Mouse (Mus musculus) midbrain, embryonic 16.5 days (tissue): ENCODE data around the gene Cfl2. TPM values are rescaled to one million over a fixed set of nuclear protein-coding genes. Genes with fewer than 3 reads are reported as not detected.
"Not testable (repeated sequence)": the region's sequence is repeated elsewhere in the genome, so short reads cannot be mapped to it uniquely, and the experiment has no call there.

Experiments used
- ATAC-seq: fragments of 200-750 bp; cut with Nextera tagmentation; 2 replicates; pipeline ENCODE4 v1.8.0; 2017; ENCODE audit warnings: moderate TSS enrichment
- H3K27ac ChIP-seq: fragments of 300-500 bp; sonication (generic); 2 replicates; pipeline ENCODE4 v1.5.1; 2014; ENCODE audit warnings: mild to moderate bottlenecking, low read length, mixed read lengths
- H3K27me3 ChIP-seq: fragments of 300-500 bp; sonication (generic); 2 replicates; pipeline ENCODE4 v1.6.1; 2014; ENCODE audit warnings: low read depth, low read length, mixed read lengths; ENCODE audit not compliant: control insufficient read depth, insufficient read depth
- H3K36me3 ChIP-seq: fragments of 300-500 bp; sonication (generic); 2 replicates; pipeline ENCODE4 v1.6.1; 2014; ENCODE audit warnings: mild to moderate bottlenecking, low read length, moderate library complexity, mixed read lengths; ENCODE audit not compliant: control insufficient read depth, insufficient read depth
- H3K4me1 ChIP-seq: fragments of 300-500 bp; sonication (generic); 2 replicates; pipeline ENCODE4 v1.6.1; 2014; ENCODE audit warnings: mild to moderate bottlenecking, low read length, mixed read lengths; ENCODE audit not compliant: control insufficient read depth, insufficient read depth
- H3K4me2 ChIP-seq: fragments of 300-500 bp; sonication (generic); 2 replicates; pipeline ENCODE4 v1.6.1; 2014; ENCODE audit warnings: mild to moderate bottlenecking, low read length, mixed read lengths
- H3K4me3 ChIP-seq: fragments of 300-500 bp; sonication (generic); 2 replicates; pipeline ENCODE4 v1.5.1; 2014; ENCODE audit warnings: low read depth, mild to moderate bottlenecking, low read length, moderate library complexity, mixed read lengths
- H3K9ac ChIP-seq: fragments of 300-500 bp; sonication (generic); 2 replicates; pipeline ENCODE4 v1.6.1; 2014; ENCODE audit warnings: low read depth, low read length, mixed read lengths
- H3K9me3 ChIP-seq: fragments of 300-500 bp; sonication (generic); replicated peaks from 2 replicates; pipeline ENCODE4 v1.6.1; 2014; ENCODE audit warnings: mild to moderate bottlenecking, low read length, mixed read lengths; ENCODE audit not compliant: control insufficient read depth, poor library complexity, severe bottlenecking
- WGBS: fragments of 180-500 bp; shearing (Covaris S2); extraction: QIAGEN DNeasy Blood & Tissue Kit; methylation state at CpG from one replicate; pipeline ENCODE4 v1.1.7; 2014; 5-methylcytosine and 5-hydroxymethylcytosine counted together
- polyA plus RNA-seq: library from polyadenylated mRNA; unstranded; fragments of >200 nt; fragmentation: Nextera tagmentation; extraction: Ambion mirVana; gene quantifications from 2 replicates; pipeline ENCODE4 v1.2.1, GENCODE M21; 2015

The Cfl2 gene
- polyA plus RNA-seq: 273 and 279 TPM in 2 replicates

GRCm38 (mm10) chr12:54862606-54863535 lies at the start of gene Cfl2:
Cfl2 (minus strand) TSS chr12:54862877.
- Histone ChIP-seq H3K4me2 (peak within 1 kb of the TSS; percentile 81), H3K27me3 (no peaks in the 10 kb centered on the region), H3K9me3 (no peaks in the 10 kb centered on the region), H3K4me1 (peaks cover 14% of the 10 kb centered on the region), H3K27ac (peak within 1 kb of the TSS; percentile 98), H3K36me3 (peaks cover 6% of the 10 kb centered on the region), H3K9ac (peak within 1 kb of the TSS; percentile 99), H3K4me3 (peak within 1 kb of the TSS; percentile 95)
- whole genome bisulfite sequencing: under 1% methylated on average over 66 of the region's 82 CpGs
- peak; percentile 93 for ATAC-seq

- Histone ChIP-seq H3K9me3 (no peaks in the 10 kb centered on the region), H3K4me1 (no peaks in the 10 kb centered on the region), H3K27me3 (no peaks in the 10 kb centered on the region), H3K4me3 (no peak overlapping the region), H3K27ac (no peak overlapping the region), H3K36me3 (peaks cover 12% of the 10 kb centered on the region), H3K9ac (no peak overlapping the region), H3K4me2 (no peak overlapping the region)
- WGBS: 92% methylated on average over 3 of the region's 3 CpGs
- no peak for ATAC-seq
Observed at GRCm38 (mm10) chr12:54910387-54910786, 47.7 kb upstream of the Cfl2 start.

- H3K36me3 ChIP-seq, H3K9me3 ChIP-seq, H3K4me1 ChIP-seq, H3K4me2 ChIP-seq, ATAC-seq, H3K27me3 ChIP-seq, H3K27ac ChIP-seq, H3K4me3 ChIP-seq, H3K9ac ChIP-seq: not testable (repeated sequence)
- WGBS: 61% methylated on average over 1 of the region's 2 CpGs
Observed at GRCm38 (mm10) chr12:54892559-54892958, 29.9 kb upstream of the Cfl2 start.

- ATAC-seq: no peak
- no peaks in the 10 kb centered on the region for H3K36me3 ChIP-seq
Observed at GRCm38 (mm10) chr12:54890426-54890825, 27.7 kb upstream of the Cfl2 start.

DNA sequence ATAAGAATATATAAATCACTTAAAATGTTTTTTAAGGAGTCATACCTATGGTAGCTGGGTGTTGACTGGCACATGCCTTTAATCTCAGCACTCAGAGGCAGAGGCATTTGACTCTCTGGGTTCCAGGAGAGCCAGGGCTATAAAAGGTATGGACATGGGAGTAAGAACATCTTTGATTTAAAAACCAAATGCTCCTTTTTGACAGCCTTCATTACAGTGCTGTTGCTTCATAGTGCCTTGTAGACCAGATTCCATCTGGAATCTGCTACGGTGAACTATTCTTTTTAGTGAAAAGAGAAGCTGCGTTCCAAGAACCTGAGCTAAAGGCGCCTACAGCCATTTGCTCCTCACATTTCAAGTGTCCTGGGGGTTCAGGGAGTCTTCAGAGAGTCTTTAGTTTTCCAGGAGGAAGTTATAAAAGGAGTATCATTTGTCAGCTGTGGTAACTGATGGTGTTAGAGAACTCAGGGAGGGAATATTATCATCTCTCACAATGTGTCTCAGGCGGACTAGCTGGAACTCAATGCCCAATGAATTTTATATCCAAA lies 25.0 kb upstream of the Cfl2 start:
- 90% methylated on average over 4 of the region's 4 CpGs for WGBS

More at GRCm38 (mm10) chr12:54890426-54890825, 27.7 kb upstream of the Cfl2 start:
- 97% methylated on average over 2 of the region's 2 CpGs for WGBS
- H3K4me1 ChIP-seq: no peaks in the 10 kb centered on the region
- H3K4me2 ChIP-seq: no peak overlapping the region
- H3K27ac ChIP-seq: no peak overlapping the region
- H3K9me3 ChIP-seq: no peaks in the 10 kb centered on the region
- no peak overlapping the region for H3K4me3 ChIP-seq
- H3K27me3 ChIP-seq: no peaks in the 10 kb centered on the region
- no peak overlapping the region for H3K9ac ChIP-seq

GRCm38 (mm10) chr12:54879630-54880029 lies 17.0 kb upstream of the Cfl2 start:
- no peaks in the 10 kb centered on the region for H3K27me3 ChIP-seq
- H3K9me3 ChIP-seq: no peaks in the 10 kb centered on the region
- ATAC-seq: no peak
- H3K36me3 ChIP-seq: no peaks in the 10 kb centered on the region
- no peaks in the 10 kb centered on the region for H3K4me1 ChIP-seq
- H3K9ac ChIP-seq: no peak overlapping the region
- H3K4me3 ChIP-seq: no peak overlapping the region
- 17% methylated on average over 6 of the region's 6 CpGs for WGBS
- H3K27ac ChIP-seq: no peak overlapping the region
- H3K4me2 ChIP-seq: no peak overlapping the region

More for the DNA sequence above, 25.0 kb upstream of the Cfl2 start:
- no peak overlapping the region for H3K27ac ChIP-seq
- no peaks in the 10 kb centered on the region for H3K27me3 ChIP-seq
- no peak overlapping the region for H3K4me2 ChIP-seq
- no peak overlapping the region for H3K4me3 ChIP-seq
- H3K36me3 ChIP-seq: no peaks in the 10 kb centered on the region
- no peak overlapping the region for H3K9ac ChIP-seq
- no peaks in the 10 kb centered on the region for H3K4me1 ChIP-seq
- ATAC-seq: no peak
- H3K9me3 ChIP-seq: no peaks in the 10 kb centered on the region

GRCm38 (mm10) chr12:54879211-54879610 lies 16.5 kb upstream of the Cfl2 start:
- Histone ChIP-seq H3K36me3 (no peaks in the 10 kb centered on the region), H3K27ac (no peak overlapping the region), H3K27me3 (no peaks in the 10 kb centered on the region), H3K9ac (no peak overlapping the region), H3K4me3 (no peak overlapping the region), H3K4me2 (no peak overlapping the region), H3K4me1 (no peaks in the 10 kb centered on the region), H3K9me3 (no peaks in the 10 kb centered on the region)
- no peak for ATAC-seq
- 75% methylated on average over 5 of the region's 5 CpGs for WGBS

DNA sequence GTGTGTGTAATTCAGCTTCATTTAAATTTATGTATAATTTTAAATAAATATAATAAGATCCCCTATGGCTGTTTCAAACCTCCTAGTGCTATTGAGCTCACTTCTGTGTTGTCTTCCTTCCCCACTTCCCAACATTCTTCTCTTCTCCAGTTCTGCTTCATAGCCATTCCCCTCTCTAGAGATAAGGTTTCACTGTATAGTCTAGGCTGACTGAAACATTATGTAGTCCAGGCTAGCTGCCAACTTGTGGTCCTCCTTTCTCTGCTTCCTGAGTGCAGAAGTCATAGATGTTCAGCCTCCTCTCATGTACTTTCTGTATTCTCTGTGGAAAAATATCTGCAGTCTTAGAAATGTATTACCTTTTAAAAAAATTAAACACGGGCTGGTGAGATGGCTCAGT lies 15.2 kb upstream of the Cfl2 start:
- Histone ChIP-seq H3K9me3 (no peaks in the 10 kb centered on the region), H3K27ac (no peak overlapping the region), H3K36me3 (no peaks in the 10 kb centered on the region), H3K4me3 (no peak overlapping the region), H3K9ac (no peak overlapping the region), H3K4me2 (no peak overlapping the region), H3K27me3 (no peaks in the 10 kb centered on the region), H3K4me1 (no peaks in the 10 kb centered on the region)
- ATAC-seq: no peak
- WGBS: 79% methylated on average over 1 of the region's 1 CpGs

DNA sequence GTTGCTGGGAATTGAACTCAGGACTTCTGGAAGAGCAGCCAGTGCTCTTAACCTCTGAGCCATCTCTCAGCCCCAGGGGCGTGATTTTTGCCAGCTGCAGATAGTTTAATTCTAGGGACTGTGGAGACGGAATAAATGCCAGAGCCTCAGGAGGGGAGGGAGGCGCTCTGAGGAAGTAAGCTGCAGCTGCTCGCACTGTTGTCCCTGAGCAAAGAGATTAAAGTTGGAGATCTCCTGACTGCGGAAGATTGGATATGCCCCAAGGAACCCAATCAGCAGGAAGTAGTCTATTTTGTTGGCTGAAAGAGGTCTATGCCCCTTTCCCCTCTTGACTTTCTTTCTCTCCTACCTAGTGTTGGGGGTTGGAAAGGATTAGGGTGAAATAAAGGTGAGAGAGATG lies 14.2 kb upstream of the Cfl2 start:
- H3K36me3 ChIP-seq: no peaks in the 10 kb centered on the region
- H3K9me3 ChIP-seq: no peaks in the 10 kb centered on the region
- H3K27me3 ChIP-seq: no peaks in the 10 kb centered on the region
- H3K9ac ChIP-seq: no peak overlapping the region
- H3K4me1 ChIP-seq: no peaks in the 10 kb centered on the region
- no peak for ATAC-seq
- no peak overlapping the region for H3K4me3 ChIP-seq
- no peak overlapping the region for H3K27ac ChIP-seq
- WGBS: 28% methylated on average over 5 of the region's 5 CpGs
- no peak overlapping the region for H3K4me2 ChIP-seq
